Mouse (Mus musculus): ENCODE data around the gene Ube2m.

Ube2m gene

GRCm38 (mm10) chr7:13037901-13038555, at the start of gene Ube2m:
Gene Ube2m, minus strand, starts transcription at chr7:13038275.
- DNase-seq, result peak; percentile 98 to 99

DNA sequence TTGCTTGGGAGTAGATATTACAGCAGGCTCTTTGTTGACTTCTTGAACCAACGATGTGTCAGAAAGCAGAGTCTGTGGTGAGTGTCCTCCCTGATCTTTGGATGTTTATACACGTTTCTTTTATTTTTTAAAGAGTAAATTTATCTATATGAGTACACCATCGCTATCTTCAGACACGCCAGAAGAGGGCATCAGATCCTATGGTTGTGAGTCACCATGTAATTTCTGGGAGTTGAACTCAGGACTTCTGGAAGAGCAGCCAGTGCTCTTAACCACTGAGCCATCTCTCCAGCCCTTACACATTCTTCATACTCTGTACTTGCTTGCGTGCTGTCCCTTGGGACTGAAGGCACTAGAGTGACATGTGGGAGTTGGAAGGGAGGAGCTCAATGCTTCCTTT, 34.2 kb upstream of the Ube2m start:
- DNase-seq, result no peak

DNA sequence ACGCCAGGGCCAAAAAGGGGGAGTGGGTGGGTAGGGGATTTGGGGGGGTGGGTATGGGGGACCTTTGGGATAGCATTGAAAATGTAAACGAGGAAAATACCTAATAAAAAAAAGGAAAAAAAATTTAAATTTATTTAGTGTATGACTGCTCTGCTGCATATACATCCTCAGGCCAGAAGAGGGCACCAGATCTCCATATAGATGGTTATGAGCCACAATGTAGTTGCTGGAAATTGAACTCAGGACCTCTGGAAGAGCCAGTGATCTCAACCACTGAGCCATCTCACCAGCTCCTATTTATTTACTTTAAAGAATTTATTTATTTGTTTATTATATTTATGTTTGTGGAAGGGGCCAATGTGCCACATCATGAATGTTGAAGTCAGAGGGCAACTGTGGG, 25.3 kb upstream of the Ube2m start:
- peak in 1 of 2 experiments; percentile 32 for DNase-seq

DNA sequence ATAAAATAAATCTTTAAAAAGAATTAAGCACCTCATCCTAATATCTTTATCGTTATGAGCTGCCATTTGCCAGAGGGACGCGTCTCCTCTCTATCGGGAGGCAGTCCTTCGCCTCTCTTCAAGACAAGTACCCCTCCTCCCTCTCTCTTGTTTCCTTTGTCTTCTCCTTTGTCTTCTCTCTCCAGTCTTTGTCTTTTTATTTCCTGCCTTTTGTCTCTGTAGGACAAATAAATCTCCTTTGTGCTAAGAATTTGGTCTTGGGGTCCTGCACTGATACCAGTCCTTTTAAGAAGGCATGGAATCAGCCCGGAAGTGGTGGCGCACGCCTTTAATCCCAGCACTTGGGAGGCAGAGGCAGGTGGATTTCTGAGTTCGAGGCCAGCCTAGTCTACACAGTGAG, 21.5 kb upstream of the Ube2m start:
- DNase-seq, result no peak

DNA sequence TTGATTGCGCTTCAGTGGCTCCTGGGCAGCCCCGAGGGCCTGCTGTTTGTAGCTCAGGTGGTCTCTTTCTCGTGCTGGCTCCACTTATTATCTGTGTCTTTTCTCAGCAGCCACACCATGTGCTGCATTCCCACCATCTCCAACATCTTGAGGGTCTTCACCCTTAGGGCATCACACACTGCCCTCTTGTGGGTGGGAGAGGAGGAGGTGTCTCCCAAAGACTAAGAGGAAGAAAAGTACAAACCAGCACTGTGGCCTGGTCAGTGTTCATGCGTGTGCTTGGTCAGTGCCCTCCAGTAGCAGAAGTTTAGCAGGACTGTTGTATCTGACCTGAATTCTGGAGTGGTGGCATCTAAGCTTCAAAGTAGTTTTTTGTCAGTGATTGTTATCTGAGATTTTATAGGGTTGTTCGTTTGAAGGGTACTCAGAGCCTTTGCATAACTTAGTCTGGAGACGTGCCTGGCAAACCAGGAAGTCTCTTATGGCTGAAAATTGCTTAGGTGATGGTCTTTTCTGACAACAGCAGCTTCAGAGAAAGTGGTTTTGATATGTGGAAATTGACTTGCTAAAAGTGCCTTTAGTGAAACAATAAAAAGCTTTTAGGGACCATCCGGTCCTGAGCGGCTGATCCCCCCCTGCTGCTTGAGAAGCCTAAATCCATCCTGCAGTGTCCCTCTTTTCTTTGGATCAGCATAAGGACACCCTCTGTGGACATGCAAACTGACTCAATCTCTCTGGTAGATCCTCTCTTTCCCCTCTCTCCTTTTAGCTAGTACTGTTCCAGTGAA, 19.0 kb upstream of the Ube2m start:
- no peak for DNase-seq

GRCm38 (mm10) chr7:13054287-13055010, 16.4 kb upstream of the Ube2m start, which contains the start of gene Mzf1:
Gene Mzf1, minus strand, starts transcription at chr7:13054764.
- DNase-seq, result peak; percentile 96 to 98

GRCm38 (mm10) chr7:13053961-13054286, 15.8 kb upstream of the Ube2m start:
- no peak for DNase-seq

GRCm38 (mm10) chr7:13053501-13053900, 15.4 kb upstream of the Ube2m start:
- DNase-seq, result no peak

DNA sequence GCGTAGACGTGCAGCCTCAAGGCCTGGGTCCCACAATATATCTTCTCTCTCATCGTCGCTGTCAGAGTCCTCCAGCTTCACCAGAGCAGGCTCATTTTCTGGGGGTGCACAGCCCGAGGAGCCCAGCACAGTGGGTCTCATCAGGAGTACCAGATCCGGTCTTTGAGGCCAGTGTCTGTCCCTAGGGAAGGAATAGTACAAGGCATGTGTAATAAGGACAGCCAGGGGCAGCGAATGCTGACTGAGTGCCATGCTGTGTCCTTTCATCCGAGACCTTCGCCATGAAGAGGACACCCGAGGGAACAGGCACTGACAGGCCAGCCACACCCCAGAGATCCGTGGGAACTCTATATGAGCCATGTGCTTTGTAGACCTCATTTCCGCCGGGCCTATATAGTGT, 14.9 kb upstream of the Ube2m start:
- no peak for DNase-seq

- DNase-seq, result peak; percentile 82 to 84
Observed at GRCm38 (mm10) chr7:13046084-13046483, 8.0 kb upstream of the Ube2m start.

GRCm38 (mm10) chr7:13044254-13044625, 6.2 kb upstream of the Ube2m start:
- DNase-seq, result no peak

- DNase-seq, result peak in 1 of 2 experiments; percentile 62
Observed at GRCm38 (mm10) chr7:13043445-13044253, 5.6 kb upstream of the Ube2m start.

- DNase-seq, result no peak
Observed at GRCm38 (mm10) chr7:13043120-13043444, 5.0 kb upstream of the Ube2m start.

DNA sequence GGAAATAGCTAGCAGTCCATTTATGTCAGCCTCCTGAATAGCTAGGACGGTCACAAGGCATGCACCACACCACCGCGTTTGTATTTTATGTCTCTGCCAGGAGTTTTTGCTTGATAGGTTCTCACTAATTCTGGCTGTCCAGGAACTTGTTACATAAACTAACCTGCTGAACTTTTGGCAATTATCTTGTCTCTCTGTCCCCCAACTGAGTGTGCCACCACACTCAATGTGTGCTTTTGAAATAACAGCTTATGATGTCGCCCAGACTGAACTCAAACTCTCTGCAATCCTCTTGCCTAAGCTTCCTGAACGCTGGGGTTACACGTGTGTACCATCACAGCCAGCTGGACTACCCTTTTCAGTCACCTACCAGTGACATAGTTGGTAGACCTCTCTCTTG, 4.4 kb upstream of the Ube2m start:
- no peak for DNase-seq

- no peak for DNase-seq
Observed at GRCm38 (mm10) chr7:13041256-13041655, 3.2 kb upstream of the Ube2m start.

DNA sequence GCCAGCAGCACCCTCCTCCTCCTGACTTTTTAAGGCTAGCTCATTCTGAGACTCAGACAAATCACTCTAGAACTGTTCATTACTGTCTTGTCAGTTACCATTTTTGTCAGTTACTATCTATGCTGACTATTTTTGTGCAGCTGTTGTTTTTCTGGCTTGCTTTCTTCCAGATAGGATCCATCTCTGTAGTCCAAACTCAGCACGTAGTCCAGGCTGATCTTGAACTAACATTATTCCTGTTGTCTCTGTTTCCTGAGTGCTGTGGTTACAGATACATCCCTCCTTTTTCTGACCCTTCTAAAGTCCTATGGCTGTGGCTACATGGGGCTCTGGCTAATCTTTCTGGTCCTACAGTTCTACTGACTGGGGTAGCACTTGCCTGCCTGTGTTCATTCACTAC, 1.1 kb upstream of the Ube2m start:
- DNase-seq, result no peak

GRCm38 (mm10) chr7:13038621-13039169, 620 bp upstream of the Ube2m start:
- DNase-seq, result peak; percentile 46 to 67

- no peak for DNase-seq
Observed at GRCm38 (mm10) chr7:13037366-13037765, 709 bp downstream of the Ube2m start.

DNA sequence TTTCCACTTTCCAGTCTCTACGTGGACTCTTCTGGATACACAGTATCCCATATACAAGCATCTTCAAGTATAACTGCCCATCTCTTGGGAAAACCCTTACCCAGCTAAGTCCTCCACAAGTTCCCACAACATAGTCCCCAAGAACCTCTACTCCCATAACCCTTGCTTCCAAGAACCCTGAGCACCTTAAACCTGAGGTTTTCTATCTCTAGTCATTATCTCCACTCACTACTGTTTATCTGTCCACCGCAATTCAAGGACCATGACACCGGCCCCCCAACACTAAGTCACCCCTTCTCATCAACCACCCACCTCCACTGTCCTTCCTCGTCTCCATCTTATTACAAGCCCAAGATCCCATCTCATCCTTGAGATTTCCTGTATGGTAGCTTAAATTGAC, 1.3 kb downstream of the Ube2m start:
- no peak for DNase-seq

- no peak for DNase-seq
Observed at GRCm38 (mm10) chr7:13035211-13035855, 2.7 kb downstream of the Ube2m start.

DNA sequence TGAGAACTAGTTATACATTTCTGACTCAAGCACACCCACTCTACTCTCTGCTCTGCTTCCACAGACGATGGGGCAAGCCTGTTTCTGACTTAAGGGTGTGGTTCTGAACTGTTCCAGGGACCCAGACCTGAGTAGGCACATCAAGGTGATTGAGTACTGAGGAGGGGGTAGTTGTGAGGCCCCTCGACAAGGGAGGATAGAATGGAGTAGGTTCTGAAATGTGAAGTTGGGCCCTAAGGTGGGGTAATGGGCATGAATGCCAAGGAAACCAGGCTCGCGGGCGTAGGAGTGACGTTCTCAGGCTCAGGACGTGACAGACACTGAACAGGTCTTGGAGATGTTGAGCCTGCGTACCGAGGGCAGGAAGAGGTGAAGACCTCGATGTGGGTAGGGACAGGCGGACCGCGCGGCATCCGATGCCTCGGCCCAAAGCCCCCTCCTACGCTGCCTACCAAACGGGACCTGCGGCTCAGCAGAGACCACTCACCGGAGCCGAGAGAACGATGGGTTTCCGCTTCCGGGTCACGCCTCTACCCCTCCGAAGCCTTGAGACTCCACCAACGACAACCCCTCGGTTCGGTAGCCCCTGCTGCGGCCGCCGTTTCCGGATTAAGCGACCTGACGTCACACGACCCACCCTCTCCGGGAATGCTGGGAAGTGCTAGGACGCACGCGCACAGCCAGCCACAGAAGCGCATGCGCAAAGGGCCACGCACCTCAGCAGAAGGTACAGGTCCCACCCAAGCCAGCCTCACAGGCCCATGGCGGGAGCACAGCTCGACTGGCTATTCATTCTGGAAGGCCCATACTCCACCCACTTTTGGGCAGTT, 3.7 kb downstream of the Ube2m start, which contains the start of gene Chmp2a:
Gene Chmp2a, minus strand, starts transcription at position 660 of the 830 bp plus-strand sequence.
- peak; percentile 98 to 99 for DNase-seq
